Mouse (Mus musculus) MEL (cell line): ENCODE measurements around the gene Ube2cbp. TPM values are rescaled to one million over a fixed set of nuclear protein-coding genes. Genes with fewer than 3 reads are reported as not detected.
A peak's percentile ranks its signal among the peaks of the same experiment; 100 is the strongest.

Experiments used
- DNase-seq: peaks from one replicate; pipeline ENCODE4 v3.0.0; 2011; ENCODE audit warnings: low read depth, low spot score
- H3K27ac ChIP-seq: 2 replicates; pipeline ENCODE4 v1.5.1; 2012; ENCODE audit warnings: low read depth, mild to moderate bottlenecking, control low read depth, low read length, moderate library complexity; ENCODE audit not compliant: control insufficient read depth
- H3K27me3 ChIP-seq, 2 experiments: fragments of 150-350 bp in 1 of 2; sonication (generic) in 1 of 2; 2 replicates each; pipeline ENCODE4 v1.6.1; 2012; ENCODE audit warnings: low read length in 2 of 2, mild to moderate bottlenecking in 2 of 2, improper control_type of control experiment in 1 of 2, moderate library complexity in 1 of 2; ENCODE audit not compliant: insufficient read depth in 2 of 2, control insufficient read depth in 1 of 2
- H3K36me3 ChIP-seq, 2 experiments: 2 replicates each; pipeline ENCODE4 v1.6.1; 2012 to 2014; ENCODE audit warnings: low read length in 2 of 2, improper control_type of control experiment in 1 of 2, inconsistent platforms in 1 of 2, mild to moderate bottlenecking in 1 of 2; ENCODE audit not compliant: insufficient read depth in 2 of 2, control insufficient read depth in 1 of 2
- H3K4me1 ChIP-seq, 2 experiments: fragments of 150-350 bp in 1 of 2; sonication (generic) in 1 of 2; 2 replicates each; pipeline ENCODE4 v1.6.1; 2012; ENCODE audit warnings: low read length in 2 of 2, improper control_type of control experiment in 1 of 2, mild to moderate bottlenecking in 1 of 2; ENCODE audit not compliant: insufficient read depth in 2 of 2, control insufficient read depth in 1 of 2
- H3K4me3 ChIP-seq, 2 experiments: fragments of 150-350 bp in 1 of 2; sonication (generic) in 1 of 2; 2 replicates each; pipeline ENCODE4 v1.5.1; 2012; ENCODE audit warnings: low read depth in 2 of 2, low read length in 2 of 2, mild to moderate bottlenecking in 2 of 2, moderate library complexity in 2 of 2, control low read depth in 1 of 2, improper control_type of control experiment in 1 of 2; ENCODE audit not compliant: control insufficient read depth in 1 of 2, insufficient read depth in 1 of 2
- H3K79me2 ChIP-seq: 2 replicates; pipeline ENCODE4 v1.6.1; 2012; ENCODE audit warnings: mild to moderate bottlenecking, low read length, moderate library complexity; ENCODE audit not compliant: control insufficient read depth, poor library complexity, insufficient read depth
- H3K9ac ChIP-seq: 2 replicates; pipeline ENCODE4 v1.6.1; 2012; ENCODE audit warnings: low read depth, mild to moderate bottlenecking, control low read depth, low read length, moderate library complexity; ENCODE audit not compliant: control insufficient read depth, poor library complexity, severe bottlenecking
- H3K9me3 ChIP-seq: fragments of 150-350 bp; sonication (generic); replicated peaks from 2 replicates; pipeline ENCODE4 v1.6.1; 2012; ENCODE audit warnings: mild to moderate bottlenecking, low read length, improper control_type of control experiment, moderate library complexity; ENCODE audit not compliant: insufficient read depth
- BHLHE40 ChIP-seq: IDR thresholded peaks from 2 replicates; pipeline ENCODE4 v1.6.1; 2012; ENCODE audit warnings: low read depth, mild to moderate bottlenecking, inconsistent platforms, low read length, improper control_type of control experiment, borderline replicate concordance
- CHD1 ChIP-seq: IDR thresholded peaks from 2 replicates; pipeline ENCODE4 v1.6.1; 2012; ENCODE audit warnings: low read depth, mild to moderate bottlenecking, inconsistent platforms, low read length, improper control_type of control experiment
- ETS1 ChIP-seq: IDR thresholded peaks from 2 replicates; pipeline ENCODE4 v1.6.1; 2012; ENCODE audit warnings: low read depth, mild to moderate bottlenecking, inconsistent platforms, low read length, improper control_type of control experiment, moderate library complexity
- GABPA ChIP-seq: IDR thresholded peaks from 2 replicates; pipeline ENCODE4 v1.6.1; 2012; ENCODE audit warnings: low read depth, mild to moderate bottlenecking, inconsistent platforms, low read length, improper control_type of control experiment, moderate library complexity
- GATA1 ChIP-seq: IDR thresholded peaks from 2 replicates; pipeline ENCODE4 v1.6.1; 2011; ENCODE audit warnings: low read depth, low read length, improper control_type of control experiment
- JUND ChIP-seq: IDR thresholded peaks from 2 replicates; pipeline ENCODE4 v1.6.1; 2011; ENCODE audit warnings: low read depth, mild to moderate bottlenecking, improper control_type of control experiment, low read length
- MAX ChIP-seq: IDR thresholded peaks from 2 replicates; pipeline ENCODE4 v1.6.1; 2011; ENCODE audit warnings: low read length, improper control_type of control experiment
- MAZ ChIP-seq: IDR thresholded peaks from 2 replicates; pipeline ENCODE4 v1.6.1; 2012; ENCODE audit warnings: low read depth, mild to moderate bottlenecking, inconsistent platforms, low read length, improper control_type of control experiment
- MEF2A ChIP-seq: IDR thresholded peaks from 2 replicates; pipeline ENCODE4 v1.6.1; 2014; ENCODE audit warnings: low read depth, mild to moderate bottlenecking, inconsistent platforms, low read length, improper control_type of control experiment; ENCODE audit not compliant: poor library complexity, insufficient replicate concordance, severe bottlenecking; ENCODE audit errors: extremely low read depth
- MYB ChIP-seq: IDR thresholded peaks from 2 replicates; pipeline ENCODE4 v1.6.1; 2011; ENCODE audit warnings: mild to moderate bottlenecking, low read depth, low read length, improper control_type of control experiment
- NELFE ChIP-seq: IDR thresholded peaks from 2 replicates; pipeline ENCODE4 v1.6.1; 2011; ENCODE audit warnings: low read depth, low read length, improper control_type of control experiment
- RAD21 ChIP-seq: IDR thresholded peaks from 2 replicates; pipeline ENCODE4 v1.6.1; 2011; ENCODE audit warnings: mild to moderate bottlenecking, low read depth, low read length, improper control_type of control experiment
- RCOR1 ChIP-seq: IDR thresholded peaks from 2 replicates; pipeline ENCODE4 v1.6.1; 2012; ENCODE audit warnings: low read depth, mild to moderate bottlenecking, inconsistent platforms, low read length, improper control_type of control experiment
- SIN3A ChIP-seq: IDR thresholded peaks from 2 replicates; pipeline ENCODE4 v1.6.1; 2012; ENCODE audit warnings: low read length, improper control_type of control experiment, inconsistent platforms
- TAL1 ChIP-seq: IDR thresholded peaks from 2 replicates; pipeline ENCODE4 v1.6.1; 2012; ENCODE audit warnings: mild to moderate bottlenecking, inconsistent platforms, low read length, moderate library complexity, mixed read lengths
- UBTF ChIP-seq: IDR thresholded peaks from 2 replicates; pipeline ENCODE4 v1.6.1; 2012; ENCODE audit warnings: low read depth, mild to moderate bottlenecking, inconsistent platforms, low read length, improper control_type of control experiment, moderate library complexity, borderline replicate concordance; ENCODE audit not compliant: insufficient read depth
- USF1 ChIP-seq: IDR thresholded peaks from 2 replicates; pipeline ENCODE4 v1.6.1; 2014; ENCODE audit warnings: low read depth, mild to moderate bottlenecking, inconsistent platforms, low read length, improper control_type of control experiment, moderate library complexity
- ZMIZ1 ChIP-seq: IDR thresholded peaks from 2 replicates; pipeline ENCODE4 v1.6.1; 2012; ENCODE audit warnings: low read depth, mild to moderate bottlenecking, inconsistent platforms, low read length, improper control_type of control experiment, moderate library complexity
- ZNF384 ChIP-seq: IDR thresholded peaks from 2 replicates; pipeline ENCODE4 v1.6.1; 2012; ENCODE audit warnings: low read depth, mild to moderate bottlenecking, inconsistent platforms, low read length, improper control_type of control experiment
- polyA plus RNA-seq, 2 experiments: library from polyadenylated mRNA; stranded (reverse) in 1 of 2; unstranded in 1 of 2; fragments of >175 nt in 1 of 2; fragments of >200 nt in 1 of 2; gene quantifications; 2 replicates each; pipeline versions ENCODE4 v1.2.1 to v1.2.4; 2012; ENCODE audit warnings: low replicate concordance in 2 of 2, low read depth in 1 of 2; ENCODE audit not compliant: insufficient read length in 2 of 2, insufficient read depth in 1 of 2, missing spikeins in 1 of 2
- total RNA-seq: library from RNA; depleted of rRNA; stranded (reverse); fragments of 300-350 nt; gene quantifications from 2 replicates; pipeline ENCODE4 v1.2.3, GENCODE M21; 2012

The Ube2cbp gene
- total and polyA plus RNA-seq, 3 experiments: 6.4 to 7.2 TPM; not detected in 1

- no peaks in the 10 kb centered on the region for H3K79me2 ChIP-seq
- no peak overlapping the region for H3K27ac ChIP-seq
- H3K36me3 ChIP-seq: peaks cover 0 to 12% of the 10 kb centered on the region in 2 experiments; a peak in 2 of 4 replicates
- DNase-seq: no peak
- TF ChIP-seq RCOR1: no peak
- no peak for TF ChIP-seq MYB
- no peak for TF ChIP-seq NELFE
- no peak for TF ChIP-seq CHD1
- no peak for TF ChIP-seq ETS1
- no peak for TF ChIP-seq ZNF384
- no peak for TF ChIP-seq GATA1
- TF ChIP-seq RAD21: no peak
- TF ChIP-seq MAX: no peak
- TF ChIP-seq BHLHE40: no peak
- TF ChIP-seq UBTF: no peak
- TF ChIP-seq ZMIZ1: no peak
- TF ChIP-seq MEF2A: no peak
- no peak for TF ChIP-seq TAL1
- TF ChIP-seq MAZ: no peak
- no peak for TF ChIP-seq JUND
- TF ChIP-seq USF1: no peak
- TF ChIP-seq GABPA: no peak
- TF ChIP-seq SIN3A: no peak
- no peaks in the 10 kb centered on the region for H3K9me3 ChIP-seq
- no peaks in the 10 kb centered on the region for H3K27me3 ChIP-seq
- no peak overlapping the region for H3K4me3 ChIP-seq
- no peak overlapping the region for H3K9ac ChIP-seq
- peaks cover 2 to 11% of the 10 kb centered on the region in 2 experiments; a peak in 3 of 4 replicates for H3K4me1 ChIP-seq
Measured at GRCm38 (mm10) chr9:86388538-86388937, 76.2 kb downstream of the Ube2cbp start.

DNA sequence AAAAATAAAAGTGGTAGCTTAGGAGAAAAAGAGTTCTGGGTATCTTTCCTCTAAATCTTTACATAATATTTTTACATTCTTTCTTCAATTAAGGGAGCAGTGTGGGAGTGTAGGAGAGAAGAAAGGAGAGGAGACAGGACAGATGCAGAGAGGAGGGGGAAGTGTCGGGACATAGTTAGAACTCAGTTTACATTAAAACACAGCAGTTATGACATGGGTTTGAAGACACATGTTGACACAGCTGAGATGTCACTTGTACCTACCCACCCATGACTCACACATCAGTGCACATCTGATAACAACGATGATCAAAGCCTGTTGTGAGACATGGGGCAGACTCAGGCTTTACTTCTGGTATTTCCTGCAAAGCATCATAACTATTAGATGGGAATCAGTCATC, 87.8 kb downstream of the Ube2cbp start:
- Histone ChIP-seq H3K36me3 (no peaks in the 10 kb centered on the region), H3K79me2 (no peaks in the 10 kb centered on the region), H3K27me3 (no peaks in the 10 kb centered on the region), H3K4me3 (no peak overlapping the region), H3K9ac (no peak overlapping the region), H3K27ac (no peak overlapping the region), H3K4me1 (no peaks in the 10 kb centered on the region), H3K9me3 (no peaks in the 10 kb centered on the region)
- DNase-seq: no peak
- TF ChIP-seq GATA1 (0 out of 2 replicates have a peak, but pooled peaks have one; percentile 41), BHLHE40 (no peak)
